Mouse (Mus musculus): ENCODE measurements around the gene Elk3.

DNA sequence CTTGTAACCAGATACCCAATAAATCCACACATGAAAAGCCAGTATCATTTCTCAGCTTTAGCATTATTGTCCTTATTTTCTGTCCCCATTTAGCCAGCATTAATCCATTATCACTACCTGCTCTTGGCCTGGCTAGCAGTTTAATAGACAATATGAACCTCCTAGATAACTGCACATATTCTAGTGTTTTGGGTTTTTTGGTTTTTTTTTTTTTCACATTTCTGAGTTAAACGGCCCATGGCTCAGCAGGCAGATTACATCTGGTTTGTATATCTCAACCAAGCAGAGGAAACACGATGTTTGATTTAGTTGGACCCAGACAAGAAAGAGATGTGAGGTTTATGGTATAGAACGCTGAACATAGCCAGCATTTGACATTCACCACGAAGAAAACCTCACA is 41.2 kb downstream of the Elk3 start:
- TF ChIP-seq CTCF (IDR thresholded peaks at IDR 0.05; ENCODE audit: borderline replicate concordance, control insufficient read depth, extremely low read depth, insufficient read depth, low read length, poor library complexity): no peak
- no peak for TF ChIP-seq POLR2A (IDR thresholded peaks at IDR 0.05; ENCODE audit: control insufficient read depth, extremely low read depth, insufficient read depth, low read length, poor library complexity)
